Mouse (Mus musculus) small intestine, adult 2 months (tissue): Measurements from ENCODE around the gene Det1. TPM values are rescaled to one million over a fixed set of nuclear protein-coding genes. Genes with fewer than 3 reads are reported as not detected.

Source experiments
- H3K27ac ChIP-seq: fragments of 200-500 bp; 2 replicates; pipeline ENCODE4 v1.5.1; 2012; ENCODE audit warnings: low read depth, low read length, control low read depth, inconsistent platforms; ENCODE audit not compliant: insufficient read depth
- H3K27me3 ChIP-seq: fragments of 200-500 bp; 2 replicates; pipeline ENCODE4 v1.6.1; 2012; ENCODE audit warnings: mild to moderate bottlenecking, moderate library complexity, low read length, inconsistent platforms; ENCODE audit not compliant: control insufficient read depth, insufficient read depth
- H3K36me3 ChIP-seq: fragments of 200-500 bp; 2 replicates; pipeline ENCODE4 v1.6.1; 2012; ENCODE audit warnings: mild to moderate bottlenecking, low read length, control low read depth, inconsistent platforms; ENCODE audit not compliant: control insufficient read depth, insufficient read depth
- H3K4me1 ChIP-seq: fragments of 200-500 bp; 2 replicates; pipeline ENCODE4 v1.6.1; 2012; ENCODE audit warnings: low read length, inconsistent platforms, mixed read lengths; ENCODE audit not compliant: control insufficient read depth, insufficient read depth, insufficient read length
- H3K4me3 ChIP-seq: fragments of 200-500 bp; 2 replicates; pipeline ENCODE4 v1.5.1; 2012; ENCODE audit warnings: low read depth, mild to moderate bottlenecking, control low read depth, inconsistent platforms, low read length, moderate library complexity
- CTCF ChIP-seq: fragments of 200-500 bp; IDR thresholded peaks from 2 replicates; pipeline ENCODE4 v1.5.1; 2012; ENCODE audit warnings: low read depth, mild to moderate bottlenecking, control low read depth, inconsistent platforms, low read length, moderate library complexity, mixed read lengths; ENCODE audit not compliant: insufficient replicate concordance, insufficient read length; ENCODE audit errors: extremely low read depth
- POLR2A ChIP-seq: fragments of 200-500 bp; IDR thresholded peaks from 2 replicates; pipeline ENCODE4 v1.6.1; 2012; ENCODE audit warnings: low read depth, mild to moderate bottlenecking, control low read depth, inconsistent platforms, low read length, moderate library complexity
- WGBS: fragments of 180-500 bp; shearing (Covaris S2); methylation state at CpG from one replicate; pipeline ENCODE4 v1.1.7; 2018; 5-methylcytosine and 5-hydroxymethylcytosine counted together
- polyA plus RNA-seq: library from polyadenylated mRNA; depleted of rRNA; stranded (reverse); fragments of >200 nt; gene quantifications from 2 replicates; pipeline ENCODE4 v1.2.3, GENCODE M21; 2012

Gene Det1
- polyA plus RNA-seq, 1 experiment, result 10.2 TPM

- H3K27ac ChIP-seq, result no peak overlapping the region
- WGBS, result 77% methylated on average over 4 of the region's 4 CpGs
- peaks cover 6% of the 10 kb centered on the region for H3K4me1 ChIP-seq
- H3K36me3 ChIP-seq, result no peaks in the 10 kb centered on the region
- no peak overlapping the region for H3K4me3 ChIP-seq
- H3K27me3 ChIP-seq, result peaks cover 21% of the 10 kb centered on the region
- TF ChIP-seq POLR2A (no peak), CTCF (no peak)
Measured at GRCm38 (mm10) chr7:78886496-78886895, 39.4 kb upstream of the Det1 start.

GRCm38 (mm10) chr7:78885404-78885803 lies 38.3 kb upstream of the Det1 start:
- TF ChIP-seq CTCF (no peak), POLR2A (no peak)
- H3K27ac ChIP-seq, result no peak overlapping the region

DNA sequence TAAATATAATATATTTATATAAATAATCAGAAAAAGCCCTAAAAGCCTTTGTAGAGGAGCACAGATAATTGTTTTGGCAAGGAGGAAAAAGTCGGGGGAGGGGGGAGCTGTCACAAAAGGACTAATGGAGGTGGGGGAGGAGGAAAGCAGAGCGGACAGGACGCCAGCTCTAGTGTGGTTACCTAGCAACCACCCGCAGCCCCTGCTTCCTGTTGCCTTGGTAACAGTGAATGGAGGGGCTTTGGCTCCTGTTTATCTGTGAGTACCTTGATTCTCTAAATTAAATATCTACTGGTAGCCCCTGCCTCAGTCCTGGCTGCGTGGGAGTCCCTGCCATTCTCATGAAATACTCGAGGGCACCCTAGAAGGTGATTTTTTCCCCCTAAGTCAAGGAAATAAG lies 37.1 kb upstream of the Det1 start:
- no peaks in the 10 kb centered on the region for H3K36me3 ChIP-seq
- H3K4me1 ChIP-seq, result peaks cover 6% of the 10 kb centered on the region
- H3K27ac ChIP-seq, result no peak overlapping the region
- 19% methylated on average over 6 of the region's 6 CpGs for WGBS
- H3K4me3 ChIP-seq, result no peak overlapping the region
- peaks cover 21% of the 10 kb centered on the region for H3K27me3 ChIP-seq
- TF ChIP-seq CTCF (no peak), POLR2A (no peak)

More at GRCm38 (mm10) chr7:78885404-78885803, 38.3 kb upstream of the Det1 start:
- no peaks in the 10 kb centered on the region for H3K36me3 ChIP-seq
- WGBS, result 75% methylated on average over 5 of the region's 5 CpGs
- no peak overlapping the region for H3K4me3 ChIP-seq
- H3K4me1 ChIP-seq, result peaks cover 6% of the 10 kb centered on the region
- H3K27me3 ChIP-seq, result peaks cover 21% of the 10 kb centered on the region

GRCm38 (mm10) chr7:78883726-78884060 lies 36.6 kb upstream of the Det1 start:
- Histone ChIP-seq H3K4me3 (no peak overlapping the region), H3K4me1 (peaks cover 6% of the 10 kb centered on the region), H3K27me3 (peaks cover 21% of the 10 kb centered on the region), H3K27ac (no peak overlapping the region), H3K36me3 (no peaks in the 10 kb centered on the region)
- TF ChIP-seq POLR2A (no peak), CTCF (no peak)
- WGBS, result 22% methylated on average over 8 of the region's 8 CpGs

GRCm38 (mm10) chr7:78883016-78883725 lies 36.1 kb upstream of the Det1 start:
- H3K27ac ChIP-seq, result no peak overlapping the region

GRCm38 (mm10) chr7:78882469-78882837 lies 35.4 kb upstream of the Det1 start:
- H3K36me3 ChIP-seq, result no peaks in the 10 kb centered on the region
- H3K27ac ChIP-seq, result no peak overlapping the region
- TF ChIP-seq POLR2A, result no peak
- TF ChIP-seq CTCF, result no peak
- peaks cover 21% of the 10 kb centered on the region for H3K27me3 ChIP-seq
- WGBS, result 1% methylated on average over 23 of the region's 23 CpGs
- 0 out of 2 replicates have a peak overlapping the region, but pooled peaks have one; percentile 10 for H3K4me3 ChIP-seq
- peaks cover 6% of the 10 kb centered on the region for H3K4me1 ChIP-seq

More at GRCm38 (mm10) chr7:78883016-78883725, 36.1 kb upstream of the Det1 start:
- Histone ChIP-seq H3K4me3 (peak overlapping the region; percentile 16), H3K27me3 (peaks cover 21% of the 10 kb centered on the region), H3K36me3 (no peaks in the 10 kb centered on the region), H3K4me1 (peaks cover 6% of the 10 kb centered on the region)
- WGBS, result 4% methylated on average over 34 of the region's 34 CpGs
- TF ChIP-seq POLR2A (no peak), CTCF (no peak)

DNA sequence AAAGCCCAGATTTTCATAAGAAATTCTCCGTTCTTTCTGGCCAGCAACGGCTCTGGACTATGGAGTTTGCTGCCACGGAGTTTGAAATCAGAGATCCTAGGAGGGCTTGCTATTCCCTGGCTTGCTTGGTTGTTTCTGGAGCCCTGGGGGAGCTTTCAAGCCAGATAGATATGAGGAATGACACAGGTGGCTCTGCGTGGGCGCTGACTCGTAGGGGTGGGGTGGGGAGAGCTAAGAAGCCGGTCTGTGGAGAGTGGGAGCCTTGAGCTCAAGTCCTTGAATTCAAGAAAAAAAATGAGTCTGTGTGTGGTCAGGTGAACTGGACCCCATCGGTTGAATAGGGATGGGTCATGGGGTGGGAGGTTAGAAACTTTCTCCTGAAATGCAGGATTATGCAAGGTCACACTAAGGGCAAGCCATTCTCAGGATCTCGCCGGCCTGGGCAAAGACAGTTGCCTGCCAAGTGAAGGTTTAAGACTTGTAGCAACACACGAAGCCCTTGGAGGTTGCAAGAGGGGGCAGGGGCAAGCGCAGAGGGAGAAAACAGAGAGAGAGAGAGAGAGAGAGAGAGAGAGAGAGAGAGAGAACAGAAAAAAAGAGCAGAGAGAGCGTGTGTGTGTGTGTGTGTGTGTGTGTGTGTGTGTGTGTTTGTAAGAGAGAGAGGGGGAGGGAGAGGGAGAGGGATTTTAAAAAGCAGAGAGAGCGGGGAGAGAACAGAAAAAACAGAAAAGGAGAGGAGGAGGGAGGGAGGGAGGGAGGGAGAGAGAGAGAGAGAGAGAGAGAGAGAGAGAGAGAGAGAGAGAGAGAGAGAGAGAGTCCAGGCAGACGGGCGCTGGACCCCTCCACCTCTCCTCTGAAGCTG lies 34.8 kb upstream of the Det1 start:
- Histone ChIP-seq H3K36me3 (no peaks in the 10 kb centered on the region), H3K4me3 (0 out of 2 replicates have a peak overlapping the region, but pooled peaks have one; percentile 10), H3K27ac (no peak overlapping the region), H3K27me3 (peaks cover 21% of the 10 kb centered on the region), H3K4me1 (peaks cover 6% of the 10 kb centered on the region)
- TF ChIP-seq POLR2A (no peak), CTCF (no peak)
- WGBS, result 13% methylated on average over 16 of the region's 16 CpGs
